Mouse (Mus musculus) testis, adult 2 months (tissue): Measurements from ENCODE around the gene Spon1.

Experiments used
- CTCF ChIP-seq: fragments of 200-500 bp; IDR thresholded peaks from 2 replicates; pipeline ENCODE4 v1.5.1; 2012; ENCODE audit warnings: low read depth, mild to moderate bottlenecking, inconsistent platforms, low read length, moderate library complexity; ENCODE audit not compliant: control insufficient read depth, insufficient read depth, insufficient replicate concordance
- POLR2A ChIP-seq: fragments of 200-500 bp; IDR thresholded peaks from 2 replicates; pipeline ENCODE4 v1.6.1; 2012; ENCODE audit warnings: low read depth, mild to moderate bottlenecking, inconsistent platforms, low read length, moderate library complexity; ENCODE audit not compliant: control insufficient read depth

DNA sequence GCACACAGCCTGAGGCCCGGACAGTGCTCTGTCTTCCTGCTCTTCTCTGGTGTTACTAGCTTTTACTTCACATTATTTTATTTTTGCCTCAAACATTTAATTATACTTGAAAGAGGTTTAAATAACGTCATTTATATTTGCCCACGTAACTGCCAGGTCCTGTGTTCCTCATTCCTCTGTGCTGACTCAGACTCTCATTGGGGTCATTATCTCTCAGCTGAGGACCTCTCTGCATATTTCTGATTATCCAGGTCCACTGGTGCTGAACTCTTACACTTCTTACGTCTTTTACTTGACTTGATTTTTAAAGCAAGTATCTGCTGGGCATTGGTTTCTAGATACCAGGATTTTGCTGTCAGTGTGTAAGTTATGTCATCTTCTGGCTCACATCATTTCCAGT lies 287.9 kb downstream of the Spon1 start:
- no peak for TF ChIP-seq CTCF
- TF ChIP-seq POLR2A = no peak
